Mouse (Mus musculus) midbrain, embryonic 15.5 days (tissue): ENCODE results near the gene Tbc1d20. TPM values are rescaled to one million over a fixed set of nuclear protein-coding genes. Genes with fewer than 3 reads are reported as not detected.
"Not testable (repeated sequence)": the region's sequence is repeated elsewhere in the genome, so short reads cannot be mapped to it uniquely, and the experiment has no call there.

Experiments used
- ATAC-seq: fragments of 200-750 bp; cut with Nextera tagmentation; replicated peaks from 2 replicates; pipeline ENCODE4 v1.8.0; 2017; ENCODE audit warnings: moderate TSS enrichment
- H3K27ac ChIP-seq: fragments of 300-500 bp; sonication (generic); 2 replicates; pipeline ENCODE4 v1.5.1; 2015; ENCODE audit warnings: mild to moderate bottlenecking, inconsistent platforms
- H3K27me3 ChIP-seq: fragments of 300-500 bp; sonication (generic); replicated peaks from 2 replicates; pipeline ENCODE4 v1.6.1; 2015; ENCODE audit warnings: inconsistent platforms
- H3K36me3 ChIP-seq: fragments of 300-500 bp; sonication (generic); replicated peaks from 2 replicates; pipeline ENCODE4 v1.6.1; 2015; ENCODE audit warnings: inconsistent platforms
- H3K4me1 ChIP-seq: fragments of 300-500 bp; sonication (generic); 2 replicates; pipeline ENCODE4 v1.6.1; 2015; ENCODE audit warnings: inconsistent platforms
- H3K4me2 ChIP-seq: fragments of 300-500 bp; sonication (generic); 2 replicates; pipeline ENCODE4 v1.6.1; 2015; ENCODE audit warnings: inconsistent platforms, mild to moderate bottlenecking, moderate library complexity
- H3K4me3 ChIP-seq: fragments of 300-500 bp; sonication (generic); 2 replicates; pipeline ENCODE4 v1.5.1; 2015; ENCODE audit warnings: mild to moderate bottlenecking, inconsistent platforms
- H3K9ac ChIP-seq: fragments of 300-500 bp; sonication (generic); 2 replicates; pipeline ENCODE4 v1.6.1; 2015; ENCODE audit warnings: mild to moderate bottlenecking, inconsistent platforms
- H3K9me3 ChIP-seq: fragments of 300-500 bp; sonication (generic); 2 replicates; pipeline ENCODE4 v1.6.1; 2016; ENCODE audit warnings: inconsistent platforms
- WGBS: fragments of 180-500 bp; shearing (Covaris S2); methylation state at CpG from one replicate; pipeline ENCODE4 v1.1.7; 2015; ENCODE audit warnings: mixed read lengths; 5-methylcytosine and 5-hydroxymethylcytosine counted together
- polyA plus RNA-seq: library from polyadenylated mRNA; unstranded; fragments of >200 nt; fragmentation: Nextera tagmentation; extraction: Ambion mirVana; gene quantifications from 2 replicates; pipeline ENCODE4 v1.2.1, GENCODE M21; 2015

Tbc1d20 gene
- polyA plus RNA-seq: 37.1 and 38.3 TPM in 2 replicates

- Histone ChIP-seq H3K27me3 (no peaks in the 10 kb centered on the region), H3K36me3 (no peaks in the 10 kb centered on the region), H3K27ac (peak within 1 kb of the TSS; percentile 89), H3K4me1 (peaks cover 22% of the 10 kb centered on the region), H3K4me2 (peak within 1 kb of the TSS; percentile 62), H3K4me3 (peak within 1 kb of the TSS; percentile 86), H3K9me3 (no peaks in the 10 kb centered on the region), H3K9ac (peak within 1 kb of the TSS; percentile 83)
- under 1% methylated on average over 58 of the region's 70 CpGs for WGBS
- peak; percentile 98 for ATAC-seq
These were observed at the start of gene Tbc1d20 for GRCm38 (mm10) chr2:152293727-152294475. TSS of gene Tbc1d20 (plus strand) at chr2:152293828.

- H3K27me3 ChIP-seq: no peaks in the 10 kb centered on the region
- no peaks in the 10 kb centered on the region for H3K9me3 ChIP-seq
- H3K4me1 ChIP-seq: no peaks in the 10 kb centered on the region
- H3K4me2 ChIP-seq: no peak overlapping the region
- H3K27ac ChIP-seq: no peak overlapping the region
- H3K4me3 ChIP-seq: no peak overlapping the region
- WGBS: 78% methylated on average over 1 of the region's 1 CpGs
- H3K36me3 ChIP-seq: no peaks in the 10 kb centered on the region; the same call in 1 of the 2 replicates
- no peak for ATAC-seq
- H3K9ac ChIP-seq: no peak overlapping the region
These were observed 46.4 kb upstream of the Tbc1d20 start for GRCm38 (mm10) chr2:152247213-152247612.

GRCm38 (mm10) chr2:152250511-152250910 lies 43.1 kb upstream of the Tbc1d20 start:
- no peak overlapping the region for H3K4me2 ChIP-seq
- no peak overlapping the region for H3K4me3 ChIP-seq
- no peak overlapping the region for H3K9ac ChIP-seq
- H3K36me3 ChIP-seq: peaks cover 10% of the 10 kb centered on the region; the same call in 1 of the 2 replicates
- WGBS: 78% methylated on average over 4 of the region's 4 CpGs
- no peak for ATAC-seq
- H3K4me1 ChIP-seq: no peaks in the 10 kb centered on the region
- H3K9me3 ChIP-seq: no peaks in the 10 kb centered on the region
- H3K27me3 ChIP-seq: no peaks in the 10 kb centered on the region
- H3K27ac ChIP-seq: no peak overlapping the region

- H3K27me3 ChIP-seq: no peaks in the 10 kb centered on the region
- H3K9me3 ChIP-seq: no peaks in the 10 kb centered on the region
- H3K9ac ChIP-seq: no peak overlapping the region
- no peak overlapping the region for H3K4me2 ChIP-seq
- H3K4me3 ChIP-seq: no peak overlapping the region
- no peak for ATAC-seq
- peaks cover 41% of the 10 kb centered on the region for H3K36me3 ChIP-seq
- no peak overlapping the region for H3K27ac ChIP-seq
- H3K4me1 ChIP-seq: no peaks in the 10 kb centered on the region
- 95% methylated on average over 1 of the region's 1 CpGs for WGBS
These were observed 33.9 kb upstream of the Tbc1d20 start for GRCm38 (mm10) chr2:152259739-152260138.

GRCm38 (mm10) chr2:152273639-152274038 lies 20.0 kb upstream of the Tbc1d20 start:
- no peaks in the 10 kb centered on the region for H3K9me3 ChIP-seq
- H3K4me1 ChIP-seq: no peaks in the 10 kb centered on the region
- 84% methylated on average over 2 of the region's 2 CpGs for WGBS
- H3K4me2 ChIP-seq: no peak overlapping the region
- H3K27ac ChIP-seq: no peak overlapping the region
- no peaks in the 10 kb centered on the region for H3K27me3 ChIP-seq
- no peak for ATAC-seq
- no peak overlapping the region for H3K4me3 ChIP-seq
- peaks cover 37% of the 10 kb centered on the region for H3K36me3 ChIP-seq
- H3K9ac ChIP-seq: no peak overlapping the region

GRCm38 (mm10) chr2:152281407-152281806 lies 12.2 kb upstream of the Tbc1d20 start:
- H3K4me3 ChIP-seq: no peak overlapping the region
- no peaks in the 10 kb centered on the region for H3K27me3 ChIP-seq
- H3K9ac ChIP-seq: no peak overlapping the region
- H3K4me2 ChIP-seq: no peak overlapping the region
- H3K27ac ChIP-seq: no peak overlapping the region
- 95% methylated on average over 3 of the region's 3 CpGs for WGBS
- no peak for ATAC-seq
- H3K4me1 ChIP-seq: no peaks in the 10 kb centered on the region
- no peaks in the 10 kb centered on the region for H3K9me3 ChIP-seq
- H3K36me3 ChIP-seq: peaks cover 28% of the 10 kb centered on the region; the same call in 1 of the 2 replicates

GRCm38 (mm10) chr2:152287560-152287959 lies 6.1 kb upstream of the Tbc1d20 start:
- WGBS: 94% methylated on average over 5 of the region's 5 CpGs
- no peak overlapping the region for H3K9ac ChIP-seq
- H3K4me1 ChIP-seq: no peaks in the 10 kb centered on the region
- no peak overlapping the region for H3K4me3 ChIP-seq
- no peak overlapping the region for H3K27ac ChIP-seq
- ATAC-seq: no peak
- H3K36me3 ChIP-seq: peaks cover 25% of the 10 kb centered on the region; the same call in 1 of the 2 replicates
- H3K4me2 ChIP-seq: no peak overlapping the region
- H3K9me3 ChIP-seq: no peaks in the 10 kb centered on the region
- no peaks in the 10 kb centered on the region for H3K27me3 ChIP-seq

GRCm38 (mm10) chr2:152288046-152288445 lies 5.6 kb upstream of the Tbc1d20 start:
- WGBS: 85% methylated on average over 8 of the region's 8 CpGs
- ATAC-seq: no peak
- no peaks in the 10 kb centered on the region for H3K9me3 ChIP-seq
- no peak overlapping the region for H3K27ac ChIP-seq
- H3K4me2 ChIP-seq: no peak overlapping the region
- H3K27me3 ChIP-seq: no peaks in the 10 kb centered on the region
- no peak overlapping the region for H3K4me3 ChIP-seq
- peaks cover 20% of the 10 kb centered on the region; the same call in 1 of the 2 replicates for H3K36me3 ChIP-seq
- no peak overlapping the region for H3K9ac ChIP-seq
- H3K4me1 ChIP-seq: peaks cover 1% of the 10 kb centered on the region

GRCm38 (mm10) chr2:152289623-152290022 lies 4.0 kb upstream of the Tbc1d20 start:
- WGBS: 84% methylated on average over 2 of the region's 2 CpGs

GRCm38 (mm10) chr2:152292475-152292874 lies 1.2 kb upstream of the Tbc1d20 start:
- ATAC-seq: no peak
- Histone ChIP-seq H3K27ac (no peak overlapping the region), H3K36me3 (no peaks in the 10 kb centered on the region), H3K4me3 (no peak overlapping the region), H3K4me1 (peaks cover 22% of the 10 kb centered on the region), H3K9ac (no peak overlapping the region), H3K27me3 (no peaks in the 10 kb centered on the region), H3K9me3 (no peaks in the 10 kb centered on the region), H3K4me2 (no peak overlapping the region)
- 57% methylated on average over 2 of the region's 2 CpGs for WGBS

More at GRCm38 (mm10) chr2:152289623-152290022, 4.0 kb upstream of the Tbc1d20 start:
- H3K27ac ChIP-seq, H3K4me2 ChIP-seq, ATAC-seq, H3K9ac ChIP-seq, H3K36me3 ChIP-seq, H3K4me1 ChIP-seq, H3K9me3 ChIP-seq, H3K27me3 ChIP-seq, H3K4me3 ChIP-seq: not testable (repeated sequence)

GRCm38 (mm10) chr2:152293179-152293726 lies 375 bp upstream of the Tbc1d20 start:
- peak; percentile 78 for ATAC-seq
- peak overlapping the region; percentile 53 for H3K27ac ChIP-seq
- 1% methylated on average over 15 of the region's 15 CpGs for WGBS

GRCm38 (mm10) chr2:152294541-152294940 lies 913 bp downstream of the Tbc1d20 start:
- no peak for ATAC-seq
- Histone ChIP-seq H3K4me2 (peak overlapping the region; percentile 62), H3K4me1 (peaks cover 22% of the 10 kb centered on the region), H3K9ac (peak overlapping the region; percentile 83), H3K9me3 (no peaks in the 10 kb centered on the region), H3K36me3 (no peaks in the 10 kb centered on the region), H3K27ac (no peak overlapping the region), H3K4me3 (peak overlapping the region; percentile 86), H3K27me3 (no peaks in the 10 kb centered on the region)
- 43% methylated on average over 5 of the region's 5 CpGs for WGBS

More at GRCm38 (mm10) chr2:152293179-152293726, 375 bp upstream of the Tbc1d20 start:
- Histone ChIP-seq H3K4me1 (peaks cover 22% of the 10 kb centered on the region), H3K9ac (peak overlapping the region; percentile 83), H3K27me3 (no peaks in the 10 kb centered on the region), H3K4me2 (peak overlapping the region; percentile 62), H3K9me3 (no peaks in the 10 kb centered on the region), H3K4me3 (peak overlapping the region; percentile 86), H3K36me3 (no peaks in the 10 kb centered on the region)
